Mouse (Mus musculus) c-Kit-positive CD71-positive TER-119-negative erythroid progenitor cells, embryonic 14.5 days (primary cell): Measurements from ENCODE around the gene Oaf.

ENCODE experiments used
- DNase-seq: peaks from one replicate; pipeline ENCODE4 v3.0.0-alpha.2; 2013; ENCODE audit warnings: low read depth

Oaf gene

DNA sequence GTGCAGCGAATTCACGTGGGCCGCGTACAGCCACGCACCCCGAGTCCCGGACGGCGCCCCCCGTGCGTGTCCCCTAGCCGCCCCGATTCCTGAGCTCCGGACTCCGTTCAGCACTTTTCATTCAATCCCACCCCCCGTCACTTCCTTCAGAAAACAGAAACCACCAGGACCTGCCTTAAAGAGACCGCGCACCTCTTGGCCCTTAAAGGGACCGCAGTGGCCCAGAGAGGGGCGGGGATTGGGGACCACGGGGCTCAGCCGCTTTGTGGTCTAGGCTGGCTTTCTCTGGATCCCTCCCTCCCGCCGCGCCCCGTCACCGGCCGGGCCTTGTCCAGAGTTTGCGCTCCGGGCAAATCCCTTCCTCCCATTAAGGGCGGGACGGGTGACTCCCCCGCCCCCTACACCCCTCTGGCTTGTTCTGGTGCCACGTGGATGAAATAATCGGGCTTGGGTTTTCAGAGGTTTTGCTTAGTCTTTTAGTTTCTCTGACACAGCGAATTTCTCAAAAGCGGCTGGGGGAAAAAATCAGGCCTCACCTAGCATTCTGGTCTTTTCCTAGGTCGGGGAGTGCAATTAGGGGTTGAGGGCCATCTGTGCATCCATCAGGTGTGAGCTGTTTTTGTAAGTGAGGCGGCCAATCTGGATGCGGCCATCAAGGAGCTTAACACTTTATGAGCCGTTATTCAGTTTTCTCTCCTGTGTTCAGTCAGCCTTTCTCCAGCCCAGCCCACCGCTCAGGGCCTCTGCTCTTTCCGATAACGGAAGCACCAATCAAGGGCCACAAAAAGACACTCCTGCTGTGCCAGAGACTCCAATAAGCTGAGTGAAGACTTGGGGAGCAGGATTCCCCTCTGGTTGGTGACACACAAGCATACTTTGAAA is at the start of gene Oaf:
TSS of gene Oaf (minus strand) at position 200 of the 882 bp plus-strand sequence.
- DNase-seq: peak; percentile 89

DNA sequence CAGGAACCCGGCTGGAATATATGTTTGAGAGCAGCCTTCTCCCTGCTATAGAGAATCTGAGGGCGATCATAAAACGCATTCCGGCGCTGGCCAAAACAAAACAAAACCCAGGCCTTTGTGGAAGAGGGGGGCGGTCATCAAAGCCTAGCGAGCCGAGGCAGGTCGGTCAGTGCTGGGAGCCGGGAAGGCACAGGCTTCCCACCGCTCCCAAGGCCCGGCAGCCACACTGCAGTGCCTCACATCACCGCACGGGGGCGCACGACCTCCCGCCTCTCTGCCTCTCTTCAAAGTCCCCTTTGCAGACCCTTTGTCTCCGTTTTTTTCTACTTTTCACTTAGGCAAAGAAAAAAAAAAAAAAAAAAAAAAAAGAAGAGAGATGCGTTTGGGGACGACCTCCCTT is 47.2 kb upstream of the Oaf start:
- DNase-seq: no peak

DNA sequence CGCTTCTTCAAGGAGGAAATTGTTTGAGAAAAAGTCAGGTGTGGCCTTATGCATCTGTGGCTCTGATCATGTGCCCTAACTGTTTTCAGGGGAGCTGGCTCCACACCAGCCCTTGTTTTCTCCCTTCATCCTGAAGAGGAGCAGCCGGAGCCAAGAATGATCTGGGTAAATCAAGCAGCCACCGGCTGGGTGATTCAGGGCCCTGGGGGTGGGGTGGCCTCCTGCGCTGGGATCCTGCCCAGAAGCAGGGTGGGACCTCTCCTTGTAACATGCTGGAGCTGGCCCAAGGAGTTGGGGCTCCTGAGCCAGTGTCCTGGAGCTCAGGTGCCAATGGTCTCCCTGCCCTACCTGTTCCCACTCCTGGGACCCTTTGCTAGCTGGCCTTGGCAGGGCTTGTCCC is 45.6 kb upstream of the Oaf start:
- no peak for DNase-seq

DNA sequence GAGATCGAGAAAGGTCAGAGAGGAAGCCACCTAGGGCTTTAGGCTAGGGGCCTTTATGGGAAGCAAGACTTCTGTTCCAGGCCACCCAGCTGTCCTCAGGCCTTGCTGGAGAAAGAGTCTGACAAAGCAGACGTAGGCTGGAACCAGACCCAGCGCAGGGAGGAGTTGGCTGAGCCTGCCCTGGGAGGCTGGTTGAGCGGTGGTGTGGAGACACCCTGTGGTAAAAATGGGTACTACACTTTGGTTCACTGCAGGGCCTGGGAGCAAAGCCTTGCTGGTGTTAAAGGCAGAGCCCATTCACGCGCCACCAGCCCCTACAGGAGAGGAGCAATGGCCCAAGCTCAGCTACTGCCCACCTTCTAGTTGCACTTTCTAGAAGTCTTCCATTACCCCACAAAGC is 44.6 kb upstream of the Oaf start:
- peak; percentile 58 for DNase-seq

DNA sequence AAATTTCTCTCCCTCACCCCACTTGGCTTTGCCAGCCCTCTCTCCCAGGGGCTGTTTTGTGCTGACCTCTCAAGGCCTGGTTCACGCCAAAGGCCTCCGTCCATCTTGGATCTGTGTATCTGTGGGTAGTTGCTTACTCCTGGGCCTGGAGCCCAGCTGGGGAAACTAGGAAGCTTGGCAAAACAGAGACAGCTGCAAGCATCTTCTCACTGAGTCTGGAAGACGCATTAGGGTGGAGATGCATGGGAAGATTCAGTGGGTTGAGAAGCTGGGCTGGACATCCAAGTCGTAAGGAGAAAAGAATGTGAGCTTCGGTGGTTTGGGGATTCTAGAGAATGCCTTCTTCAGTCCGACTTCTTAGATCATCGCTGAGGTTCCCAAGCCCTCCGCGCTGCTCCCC is 34.0 kb upstream of the Oaf start:
- no peak for DNase-seq

DNA sequence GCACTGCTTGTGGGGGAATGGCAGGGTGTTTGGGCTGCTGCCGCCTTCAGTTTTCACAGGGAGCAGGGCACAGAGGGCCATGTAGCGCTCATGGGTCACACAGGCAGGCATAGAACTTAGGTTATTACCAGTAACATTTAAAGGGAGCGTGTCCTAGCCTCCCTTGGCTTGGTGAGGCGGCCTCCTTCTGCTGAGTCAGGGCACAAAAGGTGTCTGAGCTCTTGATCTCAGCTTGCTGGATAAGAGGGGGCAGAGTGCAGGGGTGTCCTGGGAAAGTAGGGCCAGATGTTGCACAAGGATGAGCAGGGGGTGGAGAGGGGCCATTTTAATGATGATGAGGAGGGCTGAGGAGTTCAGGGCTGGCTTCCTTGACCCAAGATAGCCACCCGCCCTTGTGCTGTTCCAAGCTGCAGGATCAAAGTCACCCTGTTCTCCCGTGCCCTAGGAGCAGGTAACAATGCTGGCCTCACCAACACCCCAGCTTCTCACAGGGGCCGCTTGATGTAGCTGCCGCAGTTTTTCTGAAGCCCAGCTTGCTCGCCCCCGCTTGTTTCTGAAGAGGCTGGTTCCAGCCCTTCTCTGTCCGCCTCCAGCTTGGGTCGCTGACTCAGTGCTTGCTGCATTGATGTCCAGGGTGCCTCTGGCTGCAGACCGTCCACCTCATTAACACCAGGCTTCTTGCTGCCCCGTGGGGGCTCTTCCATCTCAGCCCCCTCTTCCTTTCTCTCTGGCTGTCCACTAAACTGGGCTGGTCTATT is 32.2 kb upstream of the Oaf start:
- DNase-seq: no peak

DNA sequence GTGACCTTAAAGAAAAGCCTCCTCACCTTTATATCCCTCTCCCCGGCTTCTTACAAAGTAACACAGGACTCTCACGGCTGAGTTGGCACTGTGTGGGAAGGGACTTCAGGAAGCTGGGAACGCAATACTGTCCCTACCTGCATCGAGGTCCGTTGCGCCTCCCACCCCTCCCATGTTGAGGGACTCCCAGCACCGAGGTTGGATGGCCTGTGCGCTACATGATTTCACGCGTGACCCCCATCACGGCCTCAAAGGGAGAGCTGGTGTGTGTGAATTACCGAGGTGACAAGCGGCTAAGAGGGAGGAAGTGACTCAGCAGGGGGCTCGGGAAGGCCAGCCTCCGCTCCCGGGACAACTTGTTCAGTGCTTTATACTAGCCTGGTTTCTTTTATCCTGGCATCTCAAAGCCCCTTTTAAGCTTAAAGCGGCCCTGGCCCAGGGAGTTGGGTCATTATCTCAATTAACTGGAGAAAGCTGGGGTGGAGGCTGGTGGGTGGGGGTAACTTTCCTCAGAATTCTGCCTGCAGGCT is 31.1 kb upstream of the Oaf start:
- DNase-seq: no peak

DNA sequence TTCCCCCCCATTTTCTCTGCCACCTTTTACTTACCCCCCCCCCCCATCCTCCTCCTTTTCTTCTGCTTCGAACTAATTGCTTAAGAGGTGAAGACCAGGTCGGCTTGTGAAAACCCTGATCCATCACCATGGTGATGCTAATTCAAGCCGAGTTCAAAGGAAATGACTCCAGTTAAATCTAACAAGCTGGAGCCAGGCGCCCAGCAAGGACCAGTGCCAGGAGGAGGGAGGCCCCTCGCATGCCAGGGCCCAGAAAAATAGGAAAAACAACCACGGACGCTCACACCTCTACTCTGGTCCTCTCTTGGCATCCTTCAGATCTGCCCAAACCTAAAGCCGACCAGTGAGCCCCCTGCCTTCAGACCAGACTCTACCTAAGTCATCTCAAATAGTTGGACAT is 29.5 kb upstream of the Oaf start:
- no peak for DNase-seq

DNA sequence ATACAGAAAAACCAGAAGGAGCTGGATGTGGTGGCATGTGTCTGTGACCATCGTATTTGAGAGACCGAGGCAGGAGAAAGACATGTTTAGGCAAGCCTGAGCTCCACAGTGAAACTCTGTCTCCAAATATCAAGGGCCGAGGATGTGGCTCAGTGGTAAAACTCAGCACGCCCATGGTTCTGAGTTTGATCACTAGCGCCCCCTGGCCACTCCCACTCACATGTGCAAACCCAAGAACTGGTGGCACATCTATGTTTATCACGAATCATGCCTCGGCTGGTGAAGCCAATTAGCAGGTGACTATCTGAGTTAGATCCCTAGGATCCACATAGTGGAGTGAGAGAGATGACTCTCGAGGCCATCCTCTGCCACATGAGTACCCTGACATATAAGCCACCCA is 27.6 kb upstream of the Oaf start:
- peak; percentile 74 for DNase-seq

DNA sequence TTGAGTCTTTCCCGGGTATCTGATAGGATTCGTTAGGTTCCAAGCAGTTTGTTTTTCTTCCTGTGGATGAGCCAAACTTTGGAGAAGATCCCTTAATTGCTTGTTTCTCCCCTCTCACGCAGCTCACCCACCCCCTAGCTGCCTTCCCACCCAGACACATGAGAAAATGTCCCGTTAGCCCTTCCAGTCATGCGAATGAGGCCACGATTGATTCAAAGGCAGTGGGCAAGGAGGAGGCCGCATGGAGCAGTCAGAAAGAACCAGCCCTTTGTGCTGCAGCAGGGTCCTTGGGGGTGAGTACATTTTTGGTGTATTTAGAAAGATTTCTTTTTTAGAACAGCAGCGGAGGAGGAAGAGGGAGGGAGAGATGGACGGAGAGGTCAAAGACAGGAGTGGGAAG is 25.5 kb upstream of the Oaf start:
- DNase-seq: no peak

DNA sequence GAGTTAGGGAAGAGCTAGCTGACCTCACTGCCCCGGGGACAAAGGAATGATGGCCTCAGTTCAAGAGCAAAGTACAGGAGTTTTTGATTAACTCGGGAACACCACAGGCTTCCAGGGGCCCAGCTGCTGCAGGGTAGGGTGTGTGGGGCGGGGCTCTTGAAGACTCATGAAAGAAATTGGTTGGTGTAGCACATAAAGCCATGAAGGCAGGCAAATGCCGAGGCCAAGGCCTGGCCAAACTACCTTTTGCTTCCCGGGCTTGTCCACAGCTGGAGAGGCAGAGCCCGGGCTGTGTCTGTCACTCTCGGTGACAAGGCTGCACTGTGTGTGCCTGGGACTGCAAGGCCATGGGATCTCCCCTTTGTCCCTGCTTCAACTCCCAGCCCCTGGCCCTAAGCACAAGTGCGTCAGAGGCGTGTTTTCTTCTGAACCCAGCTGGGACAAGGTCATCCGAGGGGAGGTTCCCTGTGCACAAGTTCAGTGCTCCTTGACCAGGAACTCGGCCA is 24.3 kb upstream of the Oaf start:
- DNase-seq: no peak

DNA sequence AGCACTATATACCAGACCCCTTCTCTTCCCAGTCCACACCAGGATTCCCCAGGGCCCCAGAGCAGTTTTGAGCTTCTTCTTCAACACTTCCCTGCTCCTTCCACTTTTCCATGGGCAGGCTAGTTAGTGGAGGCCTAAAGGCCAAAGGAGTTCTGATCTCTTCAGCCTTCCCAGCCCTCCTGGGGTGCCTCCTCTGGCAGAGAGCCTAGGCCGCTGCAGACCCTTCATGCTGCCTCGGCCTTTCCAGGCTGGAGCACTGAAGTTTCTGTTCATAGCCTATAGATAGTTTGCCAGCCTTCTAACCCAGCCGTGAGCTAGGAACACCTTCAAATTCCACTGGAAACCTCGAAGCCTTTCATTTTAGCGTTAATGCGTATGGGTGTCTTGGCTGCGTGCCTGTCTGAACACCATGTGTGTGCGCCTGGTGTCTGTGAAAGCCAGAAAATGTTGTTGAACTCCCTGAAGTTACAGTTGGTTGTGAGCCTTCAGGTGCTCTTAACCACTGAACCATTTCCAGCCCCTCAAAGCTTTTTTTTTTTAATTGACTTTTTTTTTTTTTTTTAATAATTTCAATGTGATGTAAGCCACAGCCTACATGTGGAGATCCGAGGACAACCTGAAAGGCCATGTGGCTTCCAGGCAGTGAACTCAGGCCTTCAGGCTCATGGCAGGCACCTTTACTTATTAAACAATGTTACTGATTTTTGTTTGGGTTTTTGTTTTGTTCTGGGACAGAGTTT is 23.3 kb upstream of the Oaf start:
- no peak for DNase-seq

DNA sequence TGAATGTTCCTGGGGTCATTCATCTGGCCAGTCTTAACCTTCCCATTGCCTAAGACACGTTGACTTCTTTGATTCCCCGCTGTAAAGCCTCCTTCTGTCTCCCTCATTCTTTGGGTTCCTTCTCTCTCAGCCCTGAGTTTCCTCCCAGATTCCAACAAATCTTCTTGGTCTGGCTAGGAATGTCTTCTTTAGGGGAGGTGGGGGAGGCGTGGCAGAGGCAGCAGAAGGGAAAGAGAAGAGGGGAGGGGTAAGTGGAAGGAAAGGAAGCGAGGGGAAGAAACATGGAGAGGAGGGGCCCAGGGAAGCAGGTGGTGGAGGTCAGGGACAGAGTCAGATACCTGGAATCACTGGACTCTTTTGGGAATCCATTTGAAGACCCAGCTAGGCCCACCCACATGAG is 22.7 kb upstream of the Oaf start:
- DNase-seq: no peak

DNA sequence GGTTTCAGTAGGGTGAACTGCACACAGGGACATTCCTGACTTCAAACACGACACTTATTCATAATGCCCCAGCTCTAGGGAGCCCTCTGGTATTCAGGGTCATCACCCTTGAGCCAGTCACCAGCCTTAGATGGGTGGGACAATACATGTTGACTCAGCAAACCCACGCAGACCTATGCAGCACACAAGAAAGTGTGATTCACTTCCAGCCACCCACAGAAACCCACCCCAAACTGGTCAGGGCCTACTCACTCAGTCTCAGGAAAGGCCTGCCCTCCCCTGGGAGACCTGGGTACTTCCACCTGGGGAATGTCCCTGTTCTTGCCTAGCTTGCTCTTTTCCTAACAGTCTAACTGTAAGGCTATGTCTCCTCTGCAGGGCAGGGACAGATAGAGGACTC is 22.2 kb upstream of the Oaf start:
- no peak for DNase-seq

DNA sequence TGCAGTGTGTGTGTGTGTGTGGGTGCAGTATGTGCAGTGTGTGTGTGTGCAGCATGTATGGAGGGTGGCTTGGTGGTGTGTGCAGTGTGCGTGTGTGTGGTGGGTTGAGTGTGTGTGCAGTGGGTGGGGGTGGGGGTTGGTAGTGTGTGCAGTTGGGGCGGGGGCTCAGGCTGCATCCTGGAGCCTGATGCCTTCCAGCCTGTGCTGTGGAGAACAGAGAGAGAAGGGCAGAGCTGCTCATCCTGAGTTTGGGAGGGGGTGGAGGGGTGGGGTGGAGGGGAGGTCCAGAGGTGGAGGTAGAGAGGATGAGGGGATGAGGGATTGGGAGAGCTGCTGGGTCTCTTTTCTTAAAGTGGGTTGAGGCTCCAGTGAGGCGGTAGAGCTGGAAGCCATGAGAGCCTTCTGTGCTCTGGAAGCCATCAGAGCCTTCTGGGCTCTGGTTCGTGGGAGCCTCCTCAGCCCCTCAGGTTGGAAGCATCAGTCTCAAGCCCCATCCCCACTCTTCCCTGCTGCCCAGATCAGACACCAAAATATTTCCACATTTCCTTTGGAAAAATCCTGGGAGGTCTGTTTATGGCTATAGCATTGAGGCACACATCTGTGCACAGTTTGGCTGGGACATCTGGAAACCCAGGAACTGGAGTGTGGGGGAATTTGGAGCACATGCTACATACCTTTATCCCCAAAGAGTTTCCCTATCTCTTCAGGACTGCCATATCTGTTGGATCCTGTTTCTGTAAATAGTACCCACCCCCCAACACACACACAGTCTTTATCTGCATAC is 21.6 kb upstream of the Oaf start:
- no peak for DNase-seq

DNA sequence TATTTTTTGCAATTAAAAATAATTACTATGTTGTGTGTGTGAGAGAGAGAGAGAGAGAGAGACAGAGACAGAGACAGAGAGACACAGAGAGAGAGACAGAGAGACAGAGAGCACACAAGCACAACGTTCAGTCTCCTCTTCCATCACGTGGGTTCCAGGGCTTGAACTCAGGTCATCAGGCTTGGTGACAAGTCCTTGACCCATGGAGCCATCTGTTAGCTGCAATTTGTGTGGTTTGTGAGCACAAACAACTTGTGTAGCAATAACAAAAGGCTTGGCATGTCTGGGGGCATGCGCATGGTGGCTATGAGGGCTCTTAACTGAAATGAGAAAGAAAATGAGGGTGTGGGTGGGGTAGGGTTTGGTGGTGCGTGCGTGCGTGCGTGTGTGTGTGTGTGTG is 20.9 kb upstream of the Oaf start:
- no peak for DNase-seq

DNA sequence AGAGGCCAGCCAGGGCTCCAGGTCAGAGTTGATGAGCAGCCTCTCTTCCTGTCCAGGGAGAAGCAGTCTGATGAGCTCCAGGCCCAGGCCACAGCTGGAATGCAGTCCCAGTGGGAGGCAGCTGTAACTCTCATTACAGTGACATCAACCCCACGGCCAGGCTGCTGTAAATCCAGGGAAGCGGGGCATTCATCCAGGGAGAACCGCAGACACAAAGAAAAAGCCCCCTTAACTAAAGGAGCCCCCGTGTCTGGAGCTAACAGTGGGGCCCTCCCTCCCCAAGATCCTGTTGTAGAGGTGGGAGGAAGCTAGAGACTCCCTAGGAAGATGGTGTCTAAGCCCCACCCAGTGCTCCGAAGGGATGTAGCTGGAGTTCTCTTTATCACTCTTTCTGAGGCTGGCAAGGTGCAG is 13.6 kb upstream of the Oaf start:
- DNase-seq: no peak

DNA sequence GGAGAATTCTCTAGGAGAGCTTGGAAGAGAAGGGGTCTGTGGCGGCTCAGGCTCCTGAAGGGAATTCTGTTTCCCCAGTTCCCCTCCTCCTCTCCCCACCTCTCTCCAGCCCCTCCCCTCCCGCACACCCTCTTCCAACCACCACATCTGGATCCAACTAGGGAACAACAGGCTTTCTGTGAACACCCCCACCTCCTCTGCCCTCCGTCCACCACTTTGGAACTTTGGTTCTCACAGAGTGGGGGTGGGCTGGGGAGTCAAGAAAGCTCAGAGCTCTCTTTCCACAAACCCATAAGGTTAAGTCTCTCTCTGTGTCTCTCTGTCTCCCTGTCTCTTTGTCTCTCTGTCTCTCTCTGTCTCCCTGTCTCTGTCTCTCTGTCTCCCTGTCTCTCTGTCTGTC is 13.1 kb upstream of the Oaf start:
- no peak for DNase-seq

DNA sequence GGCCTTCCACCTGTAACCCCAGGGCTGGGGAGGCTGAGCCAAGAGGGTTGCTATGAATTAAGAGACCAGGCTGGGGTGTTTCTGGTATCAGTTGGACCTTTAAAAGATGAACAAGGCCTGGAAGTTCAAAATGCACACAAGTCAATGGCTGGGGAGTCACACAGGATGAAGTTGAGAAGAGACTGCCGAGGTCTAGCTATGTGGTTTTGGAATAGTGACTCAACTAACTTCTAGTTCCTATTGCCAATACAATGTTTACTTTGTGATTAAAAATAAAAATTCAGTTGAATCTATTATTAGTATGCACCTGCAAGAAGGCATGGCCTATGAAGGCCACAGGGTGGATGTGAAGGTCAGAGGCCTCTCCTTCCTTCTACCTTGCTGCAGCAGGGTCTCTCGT is 12.1 kb upstream of the Oaf start:
- DNase-seq: no peak

DNA sequence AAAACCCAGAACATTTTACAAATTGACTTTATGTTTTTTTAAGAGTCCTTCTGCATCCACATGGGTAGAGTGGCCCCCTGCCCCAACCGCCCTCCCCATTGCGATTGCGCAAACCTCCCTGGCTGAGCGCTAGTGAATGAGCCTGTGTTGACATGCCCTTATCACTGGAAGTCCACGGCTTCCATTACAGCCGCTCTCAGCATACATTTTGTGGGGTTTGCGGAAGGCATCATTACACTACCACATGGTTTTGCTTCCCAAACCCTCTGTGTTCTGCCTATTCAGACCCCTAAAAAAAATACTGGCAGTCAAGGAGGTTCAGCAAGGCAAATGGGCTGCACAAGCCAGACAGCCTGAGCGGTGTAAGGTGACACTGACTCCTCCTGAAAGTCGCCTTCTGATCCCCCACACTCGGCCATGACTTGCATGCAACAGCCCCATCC is 7.0 kb upstream of the Oaf start:
- no peak for DNase-seq

DNA sequence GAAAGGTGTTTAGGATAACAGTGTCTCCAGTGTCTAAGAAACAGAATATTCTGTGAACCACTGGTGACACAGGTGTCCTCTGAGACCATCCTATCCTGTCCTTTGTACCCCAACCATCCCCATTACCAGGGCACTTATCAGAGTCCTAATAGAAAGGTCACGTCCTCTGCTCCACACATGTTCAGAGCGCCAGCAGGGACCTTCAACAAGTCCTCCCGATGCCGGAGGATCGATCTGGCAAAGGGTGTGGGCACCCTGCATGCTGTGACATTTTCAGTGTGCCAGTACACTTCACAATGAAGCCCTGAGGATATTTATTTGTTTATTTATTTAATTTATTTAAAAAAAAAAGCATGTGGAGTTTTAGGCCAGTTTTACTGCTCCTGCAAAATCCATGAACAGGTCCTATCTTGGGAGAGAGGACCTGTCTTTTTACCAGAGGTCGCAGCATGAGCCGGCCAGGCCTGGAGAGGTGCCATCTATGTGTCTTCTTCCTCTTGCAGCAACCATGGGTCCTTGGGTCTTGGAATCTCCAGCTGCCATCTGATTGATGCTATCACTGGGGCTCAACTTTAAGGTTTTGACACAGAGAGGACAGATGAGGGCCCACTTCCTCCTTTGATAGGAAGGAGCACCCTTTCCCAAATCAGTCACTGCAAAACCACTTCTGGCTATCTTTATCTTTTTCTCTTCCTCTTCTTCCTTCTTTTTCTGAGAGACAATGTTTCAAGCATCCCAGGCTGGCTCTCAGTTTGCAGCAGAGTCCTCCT is 6.3 kb upstream of the Oaf start:
- DNase-seq: no peak
